8 mouse cellular contexts compared by ENCODE assay signal in the genomic region with DNA sequence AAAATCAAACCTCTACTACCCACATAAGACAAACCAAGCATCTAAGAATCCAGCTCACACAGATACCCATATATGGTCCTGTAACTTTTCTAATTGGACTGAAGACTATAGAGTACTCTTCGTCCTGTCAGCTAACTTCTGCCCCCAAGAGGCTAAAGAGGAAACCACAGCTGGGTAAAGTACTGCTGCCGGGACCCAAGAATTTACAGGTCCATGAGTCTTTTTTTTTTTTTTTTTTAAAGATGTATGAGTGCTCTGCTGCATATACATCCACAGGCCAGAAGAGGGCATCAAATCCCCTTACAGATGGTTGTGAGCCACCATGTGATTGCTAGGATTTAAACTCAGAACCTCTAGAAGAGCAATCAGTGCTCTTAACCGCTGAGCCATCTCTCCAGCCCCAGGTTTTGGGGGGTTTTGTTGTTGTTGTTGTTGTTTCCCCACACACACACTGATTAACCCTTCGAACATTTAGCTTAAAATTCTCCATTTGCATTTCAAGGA. TPM values are rescaled to one million over a fixed set of nuclear protein-coding genes. Genes with fewer than 3 reads are reported as not detected.
A peak's percentile ranks its signal among the peaks of the same experiment; 100 is the strongest.
DNase-seq lines count a peak whose midpoint lies in the region; ATAC-seq and TF ChIP-seq lines count a peak whose summit lies in the region.

No protein-coding gene starts in this region.

- peak; percentile 39; the same call in 1 of the 2 replicates for ATAC-seq in forebrain, embryonic 12.5 days (ENCODE audit: low FRiP score)
- peak; percentile 48; the same call in 1 of the 2 replicates for ATAC-seq in heart, postnatal 0 days (ENCODE audit: insufficient read depth, low read depth)
- ATAC-seq in liver, embryonic 15.5 days (ENCODE audit: insufficient read depth) = no peak
- peak; percentile 60 for ATAC-seq in stomach, postnatal 0 days (ENCODE audit: low FRiP score, low TSS enrichment)

- peak overlapping the region; percentile 75 for H3K9ac ChIP-seq in ES-Bruce4 (ENCODE audit: low read depth, poor library complexity, severe bottlenecking)
- H3K9ac ChIP-seq in forebrain, embryonic 12.5 days = peak overlapping the region; percentile 79; the same call in 1 of the 2 replicates
- H3K9ac ChIP-seq in heart, postnatal 0 days (replicated peaks; ENCODE audit: low read depth, low read length) = 0 out of 2 replicates have a peak overlapping the region, but pooled peaks have one; percentile 48
- no peak overlapping the region for H3K9ac ChIP-seq in liver, embryonic 15.5 days
- peak overlapping the region; percentile 56; the same call in 1 of the 2 replicates for H3K9ac ChIP-seq in stomach, postnatal 0 days (ENCODE audit: low read length)

- no peaks in the 10 kb centered on the region for H3K9me3 ChIP-seq in ES-Bruce4 (replicated peaks; ENCODE audit: control insufficient read depth, insufficient read depth, low read length, poor library complexity, severe bottlenecking)
- no peaks in the 10 kb centered on the region for H3K9me3 ChIP-seq in forebrain, embryonic 12.5 days
- no peaks in the 10 kb centered on the region for H3K9me3 ChIP-seq in heart, postnatal 0 days (replicated peaks; ENCODE audit: control insufficient read depth, low read length)
- H3K9me3 ChIP-seq in liver, embryonic 15.5 days (replicated peaks) = no peaks in the 10 kb centered on the region
- no peaks in the 10 kb centered on the region for H3K9me3 ChIP-seq in stomach, postnatal 0 days (ENCODE audit: control insufficient read depth, low read length)

- under 1% methylated on average over 4 of the region's 4 CpGs for WGBS in forebrain, embryonic 12.5 days
- WGBS in heart, postnatal 0 days = 3% methylated on average over 4 of the region's 4 CpGs
- WGBS in liver, embryonic 15.5 days (ENCODE audit: insufficient replicate concordance) = under 1% methylated on average over 4 of the region's 4 CpGs
- under 1% methylated on average over 4 of the region's 4 CpGs for WGBS in stomach, postnatal 0 days

- TF ChIP-seq CTCF in ES-Bruce4 (IDR thresholded peaks at IDR 0.05; ENCODE audit: low read depth, low read length) = no peak
- TF ChIP-seq CTCF in heart, postnatal 0 days (IDR thresholded peaks at IDR 0.05; ENCODE audit: low read depth) = peak; percentile 70
- peak; percentile 76 for TF ChIP-seq CTCF in stomach, postnatal 0 days (IDR thresholded peaks at IDR 0.05; ENCODE audit: low read depth)

- H3K4me1 ChIP-seq in ES-Bruce4 (ENCODE audit: control insufficient read depth, insufficient read depth, low read length) = peaks cover 2% of the 10 kb centered on the region
- peaks cover 19% of the 10 kb centered on the region for H3K4me1 ChIP-seq in forebrain, embryonic 12.5 days
- peaks cover 7% of the 10 kb centered on the region; the same call in 1 of the 2 replicates for H3K4me1 ChIP-seq in heart, postnatal 0 days (ENCODE audit: control insufficient read depth, insufficient read depth)
- H3K4me1 ChIP-seq in liver, embryonic 15.5 days (replicated peaks) = peaks cover 25% of the 10 kb centered on the region
- H3K4me1 ChIP-seq in stomach, postnatal 0 days (replicated peaks; ENCODE audit: control insufficient read depth, insufficient read depth) = no peaks in the 10 kb centered on the region

- TF ChIP-seq POLR2A in ES-Bruce4 (IDR thresholded peaks at IDR 0.05; ENCODE audit: insufficient read depth, low read length) = no peak

- peak; percentile 32 for DNase-seq in c-Kit-negative CD71-positive TER-119-positive erythroid progenitor cells, embryonic 14.5 days (ENCODE audit: low read depth, low spot score)
- DNase-seq in heart, postnatal 0 days (ENCODE audit: low spot score) = peak; percentile 79
- peak; percentile 83 to 84 for DNase-seq in kidney, postnatal 25 days
- peak; percentile 52 for DNase-seq in neural tube, embryonic 10.5 days (ENCODE audit: extremely low spot score, low spot score)
- peak; percentile 77 for DNase-seq in stomach, postnatal 0 days (ENCODE audit: low spot score)

- H3K27me3 ChIP-seq in ES-Bruce4 (ENCODE audit: control insufficient read depth, insufficient read depth, low read length, poor library complexity, severe bottlenecking) = no peaks in the 10 kb centered on the region
- H3K27me3 ChIP-seq in forebrain, embryonic 12.5 days = no peaks in the 10 kb centered on the region
- H3K27me3 ChIP-seq in heart, postnatal 0 days (ENCODE audit: control insufficient read depth, insufficient read depth, low read length) = no peaks in the 10 kb centered on the region
- 0 out of 2 replicates have a peak, but pooled peaks cover 2% of the 10 kb centered on the region for H3K27me3 ChIP-seq in liver, embryonic 15.5 days
- no peaks in the 10 kb centered on the region for H3K27me3 ChIP-seq in stomach, postnatal 0 days (ENCODE audit: control insufficient read depth, insufficient read depth, low read length)

- peak overlapping the region; percentile 83 for H3K4me2 ChIP-seq in forebrain, embryonic 12.5 days
- H3K4me2 ChIP-seq in heart, postnatal 0 days (ENCODE audit: low read depth, low read length) = peak overlapping the region; percentile 95
- H3K4me2 ChIP-seq in liver, embryonic 15.5 days = peak overlapping the region; percentile 91
- peak overlapping the region; percentile 77 for H3K4me2 ChIP-seq in stomach, postnatal 0 days (replicated peaks; ENCODE audit: low read depth)

- 0 out of 2 replicates have a peak overlapping the region, but pooled peaks have one; percentile 36 for H3K4me3 ChIP-seq in ES-Bruce4 (ENCODE audit: low read depth, low read length)
- H3K4me3 ChIP-seq in forebrain, embryonic 12.5 days (replicated peaks) = peak overlapping the region; percentile 73
- H3K4me3 ChIP-seq in heart, postnatal 0 days (ENCODE audit: low read depth, low read length) = peak overlapping the region; percentile 78
- H3K4me3 ChIP-seq in liver, embryonic 15.5 days (replicated peaks) = peak overlapping the region; percentile 75
- H3K4me3 ChIP-seq in stomach, postnatal 0 days (ENCODE audit: low read depth, low read length) = peak overlapping the region; percentile 58

- H3K27ac ChIP-seq in ES-Bruce4 (ENCODE audit: insufficient read depth, low read length) = peak overlapping the region; percentile 82
- H3K27ac ChIP-seq in forebrain, embryonic 12.5 days = peak overlapping the region; percentile 87
- peak overlapping the region; percentile 76 for H3K27ac ChIP-seq in heart, postnatal 0 days (ENCODE audit: low read depth)
- no peak overlapping the region for H3K27ac ChIP-seq in liver, embryonic 15.5 days (replicated peaks)
- H3K27ac ChIP-seq in stomach, postnatal 0 days (replicated peaks) = peak overlapping the region; percentile 86

- peaks cover 16% of the 10 kb centered on the region; the same call in 1 of the 2 replicates for H3K36me3 ChIP-seq in ES-Bruce4 (ENCODE audit: control insufficient read depth, insufficient read depth, low read length, poor library complexity, severe bottlenecking)
- H3K36me3 ChIP-seq in forebrain, embryonic 12.5 days (replicated peaks) = peaks cover 20% of the 10 kb centered on the region
- peaks cover 21% of the 10 kb centered on the region for H3K36me3 ChIP-seq in heart, postnatal 0 days (replicated peaks; ENCODE audit: control insufficient read depth, insufficient read depth, low read length)
- H3K36me3 ChIP-seq in liver, embryonic 15.5 days (replicated peaks) = peaks cover 19% of the 10 kb centered on the region
- H3K36me3 ChIP-seq in stomach, postnatal 0 days (ENCODE audit: control insufficient read depth, insufficient read depth, low read length) = no peaks in the 10 kb centered on the region

- no peak for TF ChIP-seq EP300 in ES-Bruce4 (IDR thresholded peaks at IDR 0.05; ENCODE audit: insufficient read depth, low read depth, low read length)
- TF ChIP-seq EP300 in heart, postnatal 0 days (IDR thresholded peaks at IDR 0.05; ENCODE audit: low read depth) = peak; percentile 39; the same call in 1 of the 2 replicates
- no peak for TF ChIP-seq EP300 in stomach, postnatal 0 days (optimal IDR thresholded peaks at IDR 0.05)

RNA-seq across cellular contexts. Expression of gene Mettl17, which starts 1.1 kb away (rescaled TPM):
- polyA plus RNA-seq in ES-Bruce4 (2011; ENCODE audit: insufficient read depth, insufficient read length, low read depth, missing spikeins) = 19.2 and 24.2 TPM in 2 replicates
- 58.2 and 66.0 TPM in 2 replicates for polyA plus RNA-seq in forebrain, embryonic 12.5 days (2016; fragmentation: Nextera tagmentation; extraction: Ambion mirVana)
- total RNA-seq in heart, postnatal 0 days (2014; rRNA removed; ENCODE audit: low replicate concordance) = 21.6 and 57.0 TPM in 2 replicates
- 27.2 and 37.7 TPM in 2 replicates for polyA plus RNA-seq in heart, postnatal 0 days (2015; fragmentation: Nextera tagmentation; extraction: Ambion mirVana)
- 12.3 and 13.6 TPM in 2 replicates for polyA plus RNA-seq in liver, embryonic 15.5 days (2015; fragmentation: Nextera tagmentation; extraction: Ambion mirVana)
- polyA plus RNA-seq in stomach, postnatal 0 days (2015; fragmentation: Nextera tagmentation; extraction: Ambion mirVana) = 22.7 and 24.0 TPM in 2 replicates

RNA-seq across cellular contexts. Expression of gene Slc39a2, which starts 9.1 kb away (rescaled TPM):
- 2.7 and 3.3 TPM in 2 replicates for polyA plus RNA-seq in ES-Bruce4 (2011; ENCODE audit: insufficient read depth, insufficient read length, low read depth, missing spikeins)
- polyA plus RNA-seq in forebrain, embryonic 12.5 days (2016; fragmentation: Nextera tagmentation; extraction: Ambion mirVana) = 1.3 and 1.7 TPM in 2 replicates
- total RNA-seq in heart, postnatal 0 days (2014; rRNA removed; ENCODE audit: low replicate concordance) = not detected in 2 replicates
- polyA plus RNA-seq in heart, postnatal 0 days (2015; fragmentation: Nextera tagmentation; extraction: Ambion mirVana) = 0.15 and 0.26 TPM in 2 replicates
- 0.08 and 0.09 TPM in 2 replicates for polyA plus RNA-seq in liver, embryonic 15.5 days (2015; fragmentation: Nextera tagmentation; extraction: Ambion mirVana)
- 1.1 and 1.4 TPM in 2 replicates for polyA plus RNA-seq in stomach, postnatal 0 days (2015; fragmentation: Nextera tagmentation; extraction: Ambion mirVana)

RNA-seq across cellular contexts. Expression of gene Ear6, which starts 30.1 kb away (rescaled TPM):
- polyA plus RNA-seq in ES-Bruce4 (2011; ENCODE audit: insufficient read depth, insufficient read length, low read depth, missing spikeins) = not detected in 2 replicates
- not detected in 2 replicates for polyA plus RNA-seq in forebrain, embryonic 12.5 days (2016; fragmentation: Nextera tagmentation; extraction: Ambion mirVana)
- total RNA-seq in heart, postnatal 0 days (2014; rRNA removed; ENCODE audit: low replicate concordance) = not detected in 2 replicates
- polyA plus RNA-seq in heart, postnatal 0 days (2015; fragmentation: Nextera tagmentation; extraction: Ambion mirVana) = not detected in 2 replicates
- 6.1 and 12.4 TPM in 2 replicates for polyA plus RNA-seq in liver, embryonic 15.5 days (2015; fragmentation: Nextera tagmentation; extraction: Ambion mirVana)
- polyA plus RNA-seq in stomach, postnatal 0 days (2015; fragmentation: Nextera tagmentation; extraction: Ambion mirVana) = not detected in 2 replicates

RNA-seq across cellular contexts. Expression of gene Ndrg2, which starts 30.4 kb away (rescaled TPM):
- polyA plus RNA-seq in ES-Bruce4 (2011; ENCODE audit: insufficient read depth, insufficient read length, low read depth, missing spikeins) = 26.7 and 30.2 TPM in 2 replicates
- polyA plus RNA-seq in forebrain, embryonic 12.5 days (2016; fragmentation: Nextera tagmentation; extraction: Ambion mirVana) = 34.2 and 41.1 TPM in 2 replicates
- total RNA-seq in heart, postnatal 0 days (2014; rRNA removed; ENCODE audit: low replicate concordance) = 785 and 1,158 TPM in 2 replicates
- polyA plus RNA-seq in heart, postnatal 0 days (2015; fragmentation: Nextera tagmentation; extraction: Ambion mirVana) = 581 and 591 TPM in 2 replicates
- 39.7 and 47.6 TPM in 2 replicates for polyA plus RNA-seq in liver, embryonic 15.5 days (2015; fragmentation: Nextera tagmentation; extraction: Ambion mirVana)
- 71.6 and 79.4 TPM in 2 replicates for polyA plus RNA-seq in stomach, postnatal 0 days (2015; fragmentation: Nextera tagmentation; extraction: Ambion mirVana)

RNA-seq across cellular contexts. Expression of gene Tppp2, which starts 34.6 kb away (rescaled TPM):
- not detected in 2 replicates for polyA plus RNA-seq in ES-Bruce4 (2011; ENCODE audit: insufficient read depth, insufficient read length, low read depth, missing spikeins)
- not detected in 2 replicates for polyA plus RNA-seq in forebrain, embryonic 12.5 days (2016; fragmentation: Nextera tagmentation; extraction: Ambion mirVana)
- total RNA-seq in heart, postnatal 0 days (2014; rRNA removed; ENCODE audit: low replicate concordance) = not detected in 2 replicates
- polyA plus RNA-seq in heart, postnatal 0 days (2015; fragmentation: Nextera tagmentation; extraction: Ambion mirVana) = not detected in 2 replicates
- polyA plus RNA-seq in liver, embryonic 15.5 days (2015; fragmentation: Nextera tagmentation; extraction: Ambion mirVana) = not detected in 2 replicates
- polyA plus RNA-seq in stomach, postnatal 0 days (2015; fragmentation: Nextera tagmentation; extraction: Ambion mirVana) = not detected in 2 replicates

Comparison
In these comparisons a context has a peak if more than half of its experiments do, and no peak if none do; other contexts are left out.
1. DNase-seq: peak in every context shown above with its lines; median percentile 84 in kidney, postnatal 25 days; 79 in heart, postnatal 0 days; 77 in stomach, postnatal 0 days; 52 in neural tube, embryonic 10.5 days; 32 in c-Kit-negative CD71-positive TER-119-positive erythroid progenitor cells, embryonic 14.5 days.